Mouse (Mus musculus) bone marrow, adult 2 months (tissue): ENCODE results near the gene Twf1. TPM values are rescaled to one million over a fixed set of nuclear protein-coding genes. Genes with fewer than 3 reads are reported as not detected.

Experiments
- H3K27ac ChIP-seq: fragments of 200-500 bp; 2 replicates; pipeline ENCODE4 v1.5.1; 2012; ENCODE audit warnings: low read depth, mild to moderate bottlenecking, control low read depth, inconsistent platforms, low read length; ENCODE audit not compliant: control insufficient read depth, poor library complexity, insufficient read depth
- H3K4me1 ChIP-seq: fragments of 200-500 bp; 2 replicates; pipeline ENCODE4 v1.6.1; 2011; ENCODE audit warnings: low read length; ENCODE audit not compliant: control insufficient read depth, insufficient read depth
- H3K4me3 ChIP-seq: fragments of 200-500 bp; replicated peaks from 2 replicates; pipeline ENCODE3; 2011; ENCODE audit warnings: mild to moderate bottlenecking, low read depth, low read length, control low read depth; ENCODE audit not compliant: control insufficient read depth
- CTCF ChIP-seq: fragments of 200-500 bp; IDR thresholded peaks from 2 replicates; pipeline ENCODE4 v1.5.1; 2011; ENCODE audit warnings: low read length, control low read depth; ENCODE audit not compliant: control insufficient read depth, insufficient read depth
- POLR2A ChIP-seq: fragments of 200-500 bp; IDR thresholded peaks from 2 replicates; pipeline ENCODE4 v1.6.1; 2011; ENCODE audit warnings: low read depth, mild to moderate bottlenecking, control low read depth, low read length, borderline replicate concordance; ENCODE audit not compliant: control insufficient read depth
- WGBS: fragments of 180-500 bp; shearing (Covaris S2); methylation state at CpG from one replicate; pipeline ENCODE4 v1.1.7; 2018; 5-methylcytosine and 5-hydroxymethylcytosine counted together
- polyA plus RNA-seq: library from polyadenylated mRNA; stranded (reverse); fragments of >200 nt; gene quantifications from 2 replicates; pipeline ENCODE4 v1.2.4, GENCODE M21; 2011; ENCODE audit warnings: low replicate concordance; ENCODE audit not compliant: missing spikeins, insufficient read depth, insufficient read length

Twf1 gene
- 10.3 and 12.9 TPM in 2 replicates for polyA plus RNA-seq

DNA sequence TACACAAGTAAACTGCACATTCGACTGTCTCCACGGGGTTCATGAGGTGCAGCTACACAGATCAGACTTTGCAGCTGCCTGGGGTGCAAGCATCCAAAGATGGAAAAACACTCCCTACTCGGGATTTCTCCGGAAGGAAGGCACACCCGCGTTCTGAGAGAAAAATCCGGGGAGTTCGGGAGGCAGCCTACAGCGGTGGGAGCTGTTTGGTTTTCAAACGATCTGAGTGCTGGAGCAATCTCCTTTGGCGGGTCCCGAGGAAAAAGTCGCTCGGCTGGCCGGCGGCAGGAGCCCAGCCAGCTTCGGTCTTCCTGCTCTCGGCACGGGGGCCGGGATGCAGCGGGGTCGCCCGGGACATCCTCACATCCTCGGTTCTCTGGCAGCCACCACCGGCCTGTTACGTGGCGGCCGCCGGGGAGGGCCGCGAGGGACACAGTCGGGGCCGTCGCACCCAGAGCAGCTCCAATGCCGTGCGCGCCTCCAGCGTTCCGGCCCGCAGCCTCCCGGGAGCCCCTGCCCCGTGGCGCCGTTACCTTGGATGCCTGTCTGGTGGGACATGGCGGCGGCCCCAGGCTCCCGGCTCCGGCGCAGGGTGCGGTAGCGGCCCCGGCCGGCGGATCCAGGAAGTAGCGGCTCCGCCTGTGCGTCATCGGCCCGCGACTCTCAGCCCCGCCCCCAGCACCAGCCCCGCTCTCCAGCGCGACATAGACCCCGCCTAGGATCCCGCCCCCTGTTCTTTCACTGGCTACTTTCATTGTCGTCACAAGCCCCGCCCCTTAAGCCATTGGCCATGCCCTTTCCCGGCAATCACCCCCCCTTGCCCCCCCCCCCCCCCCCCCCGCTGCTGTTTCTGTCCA, at the start of gene Twf1:
Twf1 (minus strand) TSS at position 671 of the 857 bp plus-strand sequence.
- WGBS: under 1% methylated on average over 63 of the region's 70 CpGs
- Histone ChIP-seq H3K27ac (peak within 1 kb of the TSS; percentile 75), H3K4me3 (peak within 1 kb of the TSS; percentile 93), H3K4me1 (peaks cover 2% of the 10 kb centered on the region)
- TF ChIP-seq CTCF: no peak
- peak; percentile 79; the same call in 1 of the 2 replicates for TF ChIP-seq POLR2A

DNA sequence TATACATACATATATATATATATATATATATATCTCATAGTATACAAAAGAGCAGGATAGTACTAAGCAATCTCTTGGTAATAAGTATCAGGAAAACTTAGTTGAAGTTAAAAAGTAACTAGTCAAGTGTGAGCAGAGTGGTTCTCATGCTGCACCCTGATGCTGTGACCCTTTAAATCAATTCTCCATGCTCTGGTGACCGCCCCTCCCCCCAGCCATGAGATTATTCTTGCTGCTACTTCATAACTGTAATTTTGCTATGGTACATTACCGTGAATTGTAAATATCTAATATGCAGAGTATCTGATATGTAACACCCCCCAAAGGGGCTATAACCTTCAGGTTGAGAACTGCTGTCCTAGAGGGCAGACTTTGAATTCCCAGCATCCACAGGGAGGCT, 49.4 kb upstream of the Twf1 start:
- no peaks in the 10 kb centered on the region for H3K4me1 ChIP-seq
- H3K4me3 ChIP-seq: no peak overlapping the region
- no peak for TF ChIP-seq CTCF
- no peak for TF ChIP-seq POLR2A
- H3K27ac ChIP-seq: no peak overlapping the region
- WGBS: 76% methylated on average over 2 of the region's 2 CpGs

DNA sequence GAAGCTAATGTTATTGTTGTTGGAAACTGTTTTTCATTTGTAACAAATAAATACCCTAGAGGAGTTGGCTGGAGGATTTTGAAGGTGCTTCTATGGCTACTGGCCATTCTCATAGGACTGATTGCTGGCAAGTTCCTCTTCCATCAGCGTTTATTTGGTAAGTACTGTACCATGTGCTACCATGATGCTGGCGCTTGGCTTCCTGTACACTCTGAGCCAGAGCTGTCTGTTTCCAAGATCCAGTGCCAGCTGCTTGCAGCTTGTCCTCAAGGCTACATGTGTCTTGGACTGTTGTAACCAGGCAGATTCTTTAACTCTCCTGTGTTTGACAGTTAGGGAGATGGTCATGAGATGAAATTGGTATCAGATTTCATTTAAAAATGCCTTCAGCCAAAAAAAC, 48.5 kb upstream of the Twf1 start:
- no peak for TF ChIP-seq CTCF
- no peak for TF ChIP-seq POLR2A
- Histone ChIP-seq H3K4me1 (no peaks in the 10 kb centered on the region), H3K4me3 (no peak overlapping the region), H3K27ac (no peak overlapping the region)
- 55% methylated on average over 2 of the region's 2 CpGs for WGBS

DNA sequence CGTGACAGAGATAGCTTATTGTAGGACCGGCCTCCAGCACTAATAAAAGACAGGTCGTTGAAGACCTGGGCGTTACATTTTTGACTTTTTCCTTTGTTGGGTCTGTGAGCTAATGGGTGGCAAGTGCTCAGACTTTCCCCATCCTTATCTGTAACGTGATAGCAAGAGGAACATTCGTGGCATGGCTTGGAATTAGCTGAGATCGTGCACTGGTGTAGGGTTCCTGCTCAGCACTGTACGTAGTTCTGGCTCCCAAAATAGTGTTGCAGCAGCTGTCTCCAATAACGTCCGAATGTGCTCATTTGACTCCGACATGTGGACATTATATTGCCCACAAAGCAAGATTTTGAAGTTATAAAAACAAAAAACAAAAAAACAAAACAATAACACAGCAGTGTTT, 44.8 kb upstream of the Twf1 start:
- Histone ChIP-seq H3K4me1 (no peaks in the 10 kb centered on the region), H3K4me3 (no peak overlapping the region), H3K27ac (no peak overlapping the region)
- WGBS: 77% methylated on average over 11 of the region's 11 CpGs
- no peak for TF ChIP-seq CTCF

DNA sequence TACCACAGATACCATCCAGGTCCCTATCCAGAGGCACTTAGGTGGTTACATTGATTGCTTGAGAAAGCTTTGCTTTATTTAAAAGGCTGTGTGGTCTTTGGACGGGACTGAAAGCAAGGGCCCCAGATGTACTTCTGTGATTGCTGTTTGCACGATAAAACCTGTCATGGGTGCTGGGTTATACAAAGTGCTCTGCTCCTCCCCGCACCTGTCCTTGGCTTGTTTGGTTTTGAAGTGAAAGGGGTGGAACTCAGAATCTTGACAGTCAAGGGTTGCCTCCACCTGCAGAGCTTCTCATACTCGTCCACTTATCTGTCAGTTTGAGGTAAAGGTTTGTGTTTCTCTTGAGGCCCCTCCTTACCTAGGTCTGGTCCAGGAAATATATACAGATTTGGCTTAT, 40.9 kb upstream of the Twf1 start:
- WGBS: 66% methylated on average over 4 of the region's 4 CpGs
- no peak overlapping the region for H3K4me3 ChIP-seq
- H3K4me1 ChIP-seq: no peaks in the 10 kb centered on the region
- no peak overlapping the region for H3K27ac ChIP-seq
- TF ChIP-seq POLR2A: no peak

DNA sequence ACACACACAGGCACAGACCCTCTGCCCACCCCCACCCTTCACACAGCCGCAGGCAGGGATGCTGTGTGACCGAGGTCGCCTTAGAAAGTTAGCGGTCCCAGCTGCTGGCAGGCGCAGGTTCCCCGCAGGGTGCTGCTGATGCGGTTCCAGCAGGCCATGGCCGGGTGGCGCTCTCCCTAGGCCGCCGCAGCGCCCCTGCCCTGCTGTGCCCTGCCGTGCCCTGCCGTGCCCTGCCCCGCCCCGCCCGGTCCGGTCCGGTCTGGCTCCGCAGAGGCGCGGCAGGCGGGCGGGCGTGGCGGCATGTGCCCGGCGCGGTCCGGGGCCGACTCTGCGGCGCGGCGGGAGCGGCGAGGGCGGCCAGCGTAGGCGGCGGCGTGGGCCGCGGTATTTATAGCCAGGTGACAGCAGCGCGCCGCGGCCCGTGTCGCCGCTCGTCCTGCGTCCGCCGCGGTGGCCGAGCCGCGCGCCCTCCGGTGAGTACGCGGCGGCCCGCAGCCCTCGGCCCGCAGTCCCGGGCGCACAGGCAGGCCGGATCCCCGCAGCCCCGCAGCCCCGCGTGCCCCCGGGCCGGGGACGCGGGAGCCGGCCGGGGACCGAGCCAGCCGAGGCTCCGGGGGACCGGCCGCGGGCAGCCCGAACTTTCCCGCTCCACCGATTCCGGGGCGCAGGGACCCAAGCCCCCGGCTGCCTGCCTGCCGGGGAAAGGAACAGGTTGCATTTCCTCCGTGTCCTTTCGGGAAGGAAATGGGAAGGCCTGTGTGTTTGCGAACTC, 39.3 kb upstream of the Twf1 start, which contains the start of gene Tmem117:
Tmem117 (plus strand) TSS at position 403 of the 772 bp plus-strand sequence.
- Histone ChIP-seq H3K4me1 (no peaks in the 10 kb centered on the region), H3K4me3 (no peak within 1 kb of the TSS), H3K27ac (no peak within 1 kb of the TSS; the same call in 1 of the 2 replicates)
- TF ChIP-seq CTCF (no peak), POLR2A (no peak)
- 1% methylated on average over 83 of the region's 96 CpGs for WGBS

DNA sequence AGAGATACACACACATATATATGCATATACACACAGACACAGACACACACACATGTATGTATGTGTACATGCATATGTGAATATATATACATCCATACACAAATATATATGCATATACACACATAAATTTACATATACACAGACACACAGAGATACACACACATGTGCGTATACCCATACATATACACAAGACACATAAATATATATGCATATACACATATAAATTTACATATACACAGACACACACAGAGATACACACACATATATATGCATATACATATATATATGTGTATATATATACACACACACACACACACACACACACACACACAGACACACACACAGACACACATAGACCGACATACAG, 38.8 kb upstream of the Twf1 start:
- TF ChIP-seq POLR2A: no peak
- TF ChIP-seq CTCF: no peak
- H3K27ac ChIP-seq: no peak overlapping the region
- 55% methylated on average over 2 of the region's 2 CpGs for WGBS
- H3K4me1 ChIP-seq: no peaks in the 10 kb centered on the region
- no peak overlapping the region for H3K4me3 ChIP-seq

DNA sequence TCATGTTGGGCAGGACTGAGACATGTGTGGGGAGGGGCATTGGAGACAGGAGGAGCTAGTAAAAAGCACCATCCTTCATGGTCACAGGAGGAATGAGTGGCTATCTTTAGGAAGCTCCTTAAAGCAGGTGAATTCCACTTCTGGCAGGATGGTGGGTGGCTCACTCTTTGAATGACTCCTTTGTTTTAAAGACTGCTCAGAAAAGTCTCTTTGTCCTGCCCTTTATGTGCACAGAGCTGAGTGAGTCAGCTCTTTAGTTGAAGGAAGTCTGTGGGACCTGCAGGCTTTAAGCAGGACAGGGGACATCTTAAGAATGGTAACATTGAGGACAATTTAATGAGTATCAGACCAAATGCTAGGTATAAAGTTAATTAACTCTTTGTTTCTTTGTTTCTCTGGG, 31.2 kb upstream of the Twf1 start:
- no peak overlapping the region for H3K27ac ChIP-seq
- no peak overlapping the region for H3K4me3 ChIP-seq
- TF ChIP-seq CTCF: no peak
- TF ChIP-seq POLR2A: no peak
- H3K4me1 ChIP-seq: no peaks in the 10 kb centered on the region

DNA sequence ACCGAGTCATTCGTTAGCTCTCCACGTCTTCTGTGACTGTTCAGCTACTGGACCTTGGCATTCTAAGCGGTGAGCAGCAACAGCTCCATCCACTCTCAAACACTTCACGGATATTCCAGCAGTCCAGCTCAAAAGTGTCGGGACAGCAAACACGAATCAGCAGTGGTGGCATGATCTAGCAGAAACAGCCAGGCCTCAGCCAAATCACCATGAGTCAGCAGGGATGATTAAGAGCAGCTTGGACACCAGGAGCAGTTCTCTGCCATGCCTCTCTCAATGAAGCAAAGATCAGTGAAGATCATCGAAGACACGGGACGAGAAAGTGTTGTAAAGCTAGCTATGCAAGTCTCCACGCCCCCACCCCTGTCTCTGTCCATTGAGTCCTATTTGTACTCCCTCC, 26.3 kb upstream of the Twf1 start:
- Histone ChIP-seq H3K4me3 (no peak overlapping the region), H3K4me1 (no peaks in the 10 kb centered on the region), H3K27ac (no peak overlapping the region)
- 86% methylated on average over 11 of the region's 11 CpGs for WGBS
- TF ChIP-seq CTCF (no peak), POLR2A (no peak)
